Mouse (Mus musculus): ENCODE measurements around the gene Cntnap2. TPM values are rescaled to one million over a fixed set of nuclear protein-coding genes. Genes with fewer than 3 reads are reported as not detected.

Cntnap2 gene
- polyA plus RNA-seq, 1 experiment: 0.26 TPM

- TF ChIP-seq GATA1 (IDR thresholded peaks at IDR 0.05; ENCODE audit: low read length) (no peak), TAL1 (IDR thresholded peaks at IDR 0.05; ENCODE audit: low read length) (no peak)
- Histone ChIP-seq H3K27me3 (ENCODE audit: control insufficient read depth) (no peaks in the 10 kb centered on the region), H3K4me1 (ENCODE audit: control insufficient read depth) (no peaks in the 10 kb centered on the region), H3K4me3 (replicated peaks) (no peak overlapping the region), H3K9me3 (ENCODE audit: control insufficient read depth, low read length) (no peaks in the 10 kb centered on the region), H3K36me3 (ENCODE audit: control insufficient read depth) (no peaks in the 10 kb centered on the region)
Observed at GRCm38 (mm10) chr6:46205531-46205930, 1146.4 kb downstream of the Cntnap2 start.

GRCm38 (mm10) chr6:46232889-46233288 lies 1173.7 kb downstream of the Cntnap2 start:
- no peaks in the 10 kb centered on the region for H3K36me3 ChIP-seq (ENCODE audit: control insufficient read depth)
- H3K4me1 ChIP-seq (ENCODE audit: control insufficient read depth): no peaks in the 10 kb centered on the region
- no peaks in the 10 kb centered on the region for H3K9me3 ChIP-seq (ENCODE audit: control insufficient read depth, low read length)
- TF ChIP-seq GATA1 (IDR thresholded peaks at IDR 0.05; ENCODE audit: low read length) (no peak), TAL1 (IDR thresholded peaks at IDR 0.05; ENCODE audit: low read length) (no peak)
- no peak overlapping the region for H3K4me3 ChIP-seq (replicated peaks)
- no peaks in the 10 kb centered on the region for H3K27me3 ChIP-seq (ENCODE audit: control insufficient read depth)

GRCm38 (mm10) chr6:46240349-46240748 lies 1181.2 kb downstream of the Cntnap2 start:
- no peaks in the 10 kb centered on the region for H3K4me1 ChIP-seq (ENCODE audit: control insufficient read depth)
- no peaks in the 10 kb centered on the region for H3K27me3 ChIP-seq (ENCODE audit: control insufficient read depth)
- no peak for TF ChIP-seq GATA1 (IDR thresholded peaks at IDR 0.05; ENCODE audit: low read length)
- TF ChIP-seq TAL1 (IDR thresholded peaks at IDR 0.05; ENCODE audit: low read length): no peak
- no peaks in the 10 kb centered on the region for H3K36me3 ChIP-seq (ENCODE audit: control insufficient read depth)
- H3K4me3 ChIP-seq (replicated peaks): no peak overlapping the region
- H3K9me3 ChIP-seq (ENCODE audit: control insufficient read depth, low read length): no peaks in the 10 kb centered on the region

GRCm38 (mm10) chr6:46263171-46263570 lies 1204.0 kb downstream of the Cntnap2 start:
- Histone ChIP-seq H3K9me3 (ENCODE audit: control insufficient read depth, low read length) (no peaks in the 10 kb centered on the region; the same call in 1 of the 2 replicates), H3K36me3 (ENCODE audit: control insufficient read depth) (no peaks in the 10 kb centered on the region), H3K4me1 (ENCODE audit: control insufficient read depth) (no peaks in the 10 kb centered on the region), H3K27me3 (ENCODE audit: control insufficient read depth) (no peaks in the 10 kb centered on the region), H3K4me3 (replicated peaks) (no peak overlapping the region)
- TF ChIP-seq TAL1 (IDR thresholded peaks at IDR 0.05; ENCODE audit: low read length): no peak

- Histone ChIP-seq H3K9me3 (ENCODE audit: control insufficient read depth, low read length) (no peaks in the 10 kb centered on the region), H3K4me3 (replicated peaks) (no peak overlapping the region), H3K27me3 (ENCODE audit: control insufficient read depth) (no peaks in the 10 kb centered on the region), H3K4me1 (ENCODE audit: control insufficient read depth) (no peaks in the 10 kb centered on the region), H3K36me3 (ENCODE audit: control insufficient read depth) (no peaks in the 10 kb centered on the region)
- TF ChIP-seq TAL1 (IDR thresholded peaks at IDR 0.05; ENCODE audit: low read length) (no peak), GATA1 (IDR thresholded peaks at IDR 0.05; ENCODE audit: low read length) (no peak)
Observed at GRCm38 (mm10) chr6:46346946-46347345, 1287.8 kb downstream of the Cntnap2 start.

GRCm38 (mm10) chr6:46361091-46361490 lies 1301.9 kb downstream of the Cntnap2 start:
- Histone ChIP-seq H3K4me1 (ENCODE audit: control insufficient read depth) (no peaks in the 10 kb centered on the region), H3K27me3 (ENCODE audit: control insufficient read depth) (no peaks in the 10 kb centered on the region), H3K4me3 (replicated peaks) (no peak overlapping the region), H3K9me3 (ENCODE audit: control insufficient read depth, low read length) (no peaks in the 10 kb centered on the region), H3K36me3 (ENCODE audit: control insufficient read depth) (no peaks in the 10 kb centered on the region)
- TF ChIP-seq GATA1 (IDR thresholded peaks at IDR 0.05; ENCODE audit: low read length): no peak
- TF ChIP-seq TAL1 (IDR thresholded peaks at IDR 0.05; ENCODE audit: low read length): no peak

- Histone ChIP-seq H3K27me3 (ENCODE audit: control insufficient read depth) (no peaks in the 10 kb centered on the region), H3K4me1 (ENCODE audit: control insufficient read depth) (no peaks in the 10 kb centered on the region), H3K36me3 (ENCODE audit: control insufficient read depth) (no peaks in the 10 kb centered on the region), H3K9me3 (ENCODE audit: control insufficient read depth, low read length) (no peaks in the 10 kb centered on the region), H3K4me3 (replicated peaks) (no peak overlapping the region)
- TF ChIP-seq TAL1 (IDR thresholded peaks at IDR 0.05; ENCODE audit: low read length): no peak
- no peak for TF ChIP-seq GATA1 (IDR thresholded peaks at IDR 0.05; ENCODE audit: low read length)
Observed at GRCm38 (mm10) chr6:46362156-46362555, 1303.0 kb downstream of the Cntnap2 start.

GRCm38 (mm10) chr6:46398725-46399589 lies 1339.8 kb downstream of the Cntnap2 start:
- Histone ChIP-seq H3K4me3 (replicated peaks) (no peak overlapping the region), H3K9me3 (ENCODE audit: control insufficient read depth, low read length) (no peaks in the 10 kb centered on the region), H3K36me3 (ENCODE audit: control insufficient read depth) (no peaks in the 10 kb centered on the region), H3K4me1 (ENCODE audit: control insufficient read depth) (no peaks in the 10 kb centered on the region), H3K27me3 (ENCODE audit: control insufficient read depth) (no peaks in the 10 kb centered on the region)
- TF ChIP-seq TAL1 (IDR thresholded peaks at IDR 0.05; ENCODE audit: low read length) (no peak), GATA1 (IDR thresholded peaks at IDR 0.05; ENCODE audit: low read length) (no peak)

- 0 out of 2 replicates have a peak, but pooled peaks cover 2% of the 10 kb centered on the region for H3K9me3 ChIP-seq (ENCODE audit: control insufficient read depth, low read length)
- no peak overlapping the region for H3K4me3 ChIP-seq (replicated peaks)
- H3K4me1 ChIP-seq (ENCODE audit: control insufficient read depth): no peaks in the 10 kb centered on the region
- H3K27me3 ChIP-seq (ENCODE audit: control insufficient read depth): no peaks in the 10 kb centered on the region
- no peaks in the 10 kb centered on the region for H3K36me3 ChIP-seq (ENCODE audit: control insufficient read depth)
- no peak for TF ChIP-seq GATA1 (IDR thresholded peaks at IDR 0.05; ENCODE audit: low read length)
- TF ChIP-seq TAL1 (IDR thresholded peaks at IDR 0.05; ENCODE audit: low read length): no peak
Observed at GRCm38 (mm10) chr6:46414154-46414553, 1355.0 kb downstream of the Cntnap2 start.

Measured in erythroblast, embryonic 14.5 days (primary cell).